Mouse (Mus musculus): ENCODE results near the gene Olfr90.
A peak's percentile ranks its signal among the peaks of the same experiment; 100 is the strongest.

GRCm38 (mm10) chr17:37083327-37083726 is 5.0 kb downstream of the Olfr90 start:
- TF ChIP-seq CTCF (IDR thresholded peaks at IDR 0.05; ENCODE audit: insufficient read depth, low read depth, low read length) (peak; percentile 49), POLR2A (IDR thresholded peaks at IDR 0.05; ENCODE audit: insufficient read depth, low read depth, low read length) (no peak)
